Mouse (Mus musculus) hindbrain, embryonic 16.5 days (tissue): ENCODE results near the gene Zfr. TPM values are rescaled to one million over a fixed set of nuclear protein-coding genes. Genes with fewer than 3 reads are reported as not detected.
"Not testable (repeated sequence)": the region's sequence is repeated elsewhere in the genome, so short reads cannot be mapped to it uniquely, and the experiment has no call there.

Experiments used
- ATAC-seq: fragments of 200-750 bp; cut with Nextera tagmentation; 2 replicates; pipeline ENCODE4 v1.8.0; 2017; ENCODE audit warnings: moderate TSS enrichment, moderate library complexity
- H3K27ac ChIP-seq: fragments of 300-500 bp; sonication (generic); 2 replicates; pipeline ENCODE4 v1.5.1; 2014; ENCODE audit warnings: low read depth, mild to moderate bottlenecking, control low read depth, low read length, moderate library complexity
- H3K27me3 ChIP-seq: fragments of 300-500 bp; sonication (generic); replicated peaks from 2 replicates; pipeline ENCODE4 v1.6.1; 2014; ENCODE audit warnings: low read length; ENCODE audit not compliant: control insufficient read depth, insufficient read depth
- H3K36me3 ChIP-seq: fragments of 300-500 bp; sonication (generic); 2 replicates; pipeline ENCODE4 v1.6.1; 2014; ENCODE audit warnings: mild to moderate bottlenecking, low read length, moderate library complexity, mixed read lengths; ENCODE audit not compliant: control insufficient read depth, insufficient read depth
- H3K4me1 ChIP-seq: fragments of 300-500 bp; sonication (generic); 2 replicates; pipeline ENCODE4 v1.6.1; 2014; ENCODE audit warnings: low read depth, low read length; ENCODE audit not compliant: control insufficient read depth, insufficient read depth
- H3K4me2 ChIP-seq: fragments of 300-500 bp; sonication (generic); 2 replicates; pipeline ENCODE4 v1.6.1; 2014; ENCODE audit warnings: mild to moderate bottlenecking, low read length, control low read depth, moderate library complexity
- H3K4me3 ChIP-seq: fragments of 300-500 bp; sonication (generic); 2 replicates; pipeline ENCODE4 v1.5.1; 2014; ENCODE audit warnings: mild to moderate bottlenecking, low read length, control low read depth, moderate library complexity
- H3K9ac ChIP-seq: fragments of 300-500 bp; sonication (generic); 2 replicates; pipeline ENCODE4 v1.6.1; 2014; ENCODE audit warnings: low read depth, mild to moderate bottlenecking, control low read depth, low read length, moderate library complexity
- H3K9me3 ChIP-seq: fragments of 300-500 bp; sonication (generic); 2 replicates; pipeline ENCODE4 v1.6.1; 2014; ENCODE audit warnings: mild to moderate bottlenecking, low read length, moderate library complexity; ENCODE audit not compliant: control insufficient read depth
- WGBS: fragments of 180-500 bp; shearing (Covaris S2); extraction: QIAGEN DNeasy Blood & Tissue Kit; methylation state at CpG from one replicate; pipeline ENCODE4 v1.1.7; 2014; 5-methylcytosine and 5-hydroxymethylcytosine counted together
- polyA plus RNA-seq: library from polyadenylated mRNA; unstranded; fragments of >200 nt; fragmentation: Nextera tagmentation; extraction: Ambion mirVana; gene quantifications from 2 replicates; pipeline ENCODE4 v1.2.1, GENCODE M21; 2015

Gene Zfr
- polyA plus RNA-seq, 1 experiment from 2014 or later = 168 TPM

- H3K36me3 ChIP-seq = peaks cover 2% of the 10 kb centered on the region; the same call in 1 of the 2 replicates
- WGBS = 93% methylated on average over 8 of the region's 8 CpGs
- H3K4me2 ChIP-seq = no peak overlapping the region
- no peaks in the 10 kb centered on the region for H3K9me3 ChIP-seq
- no peaks in the 10 kb centered on the region for H3K27me3 ChIP-seq
- no peaks in the 10 kb centered on the region for H3K4me1 ChIP-seq
- H3K4me3 ChIP-seq = no peak overlapping the region
- H3K9ac ChIP-seq = no peak overlapping the region
- H3K27ac ChIP-seq = no peak overlapping the region
- no peak for ATAC-seq
These were observed 23.5 kb downstream of the Zfr start for GRCm38 (mm10) chr15:12140985-12141729.

GRCm38 (mm10) chr15:12147423-12147822 is 29.8 kb downstream of the Zfr start:
- no peaks in the 10 kb centered on the region for H3K27me3 ChIP-seq
- H3K4me1 ChIP-seq = no peaks in the 10 kb centered on the region
- no peaks in the 10 kb centered on the region for H3K9me3 ChIP-seq
- H3K9ac ChIP-seq = no peak overlapping the region
- no peak overlapping the region for H3K4me3 ChIP-seq
- no peak overlapping the region for H3K4me2 ChIP-seq
- ATAC-seq = no peak
- peaks cover 6% of the 10 kb centered on the region for H3K36me3 ChIP-seq
- WGBS = 89% methylated on average over 2 of the region's 2 CpGs
- no peak overlapping the region for H3K27ac ChIP-seq

GRCm38 (mm10) chr15:12149501-12149900 is 31.9 kb downstream of the Zfr start:
- WGBS = 94% methylated on average over 6 of the region's 6 CpGs
- Histone ChIP-seq H3K27ac (no peak overlapping the region), H3K9ac (no peak overlapping the region), H3K4me1 (no peaks in the 10 kb centered on the region), H3K36me3 (peaks cover 15% of the 10 kb centered on the region), H3K4me2 (no peak overlapping the region), H3K27me3 (no peaks in the 10 kb centered on the region), H3K9me3 (no peaks in the 10 kb centered on the region), H3K4me3 (no peak overlapping the region)
- no peak for ATAC-seq

- WGBS = 88% methylated on average over 3 of the region's 3 CpGs
- Histone ChIP-seq H3K4me3 (no peak overlapping the region), H3K9me3 (no peaks in the 10 kb centered on the region), H3K27ac (no peak overlapping the region), H3K27me3 (no peaks in the 10 kb centered on the region), H3K36me3 (peaks cover 33% of the 10 kb centered on the region), H3K9ac (no peak overlapping the region), H3K4me2 (no peak overlapping the region), H3K4me1 (no peaks in the 10 kb centered on the region)
- ATAC-seq = no peak
These were observed 36.1 kb downstream of the Zfr start for GRCm38 (mm10) chr15:12153747-12154146.

- no peak overlapping the region for H3K4me3 ChIP-seq
- WGBS = 46% methylated on average over 5 of the region's 5 CpGs
- no peaks in the 10 kb centered on the region for H3K9me3 ChIP-seq
- no peak overlapping the region for H3K27ac ChIP-seq
- H3K9ac ChIP-seq = no peak overlapping the region
- H3K4me2 ChIP-seq = no peak overlapping the region
- no peak for ATAC-seq
- H3K36me3 ChIP-seq = peaks cover 16% of the 10 kb centered on the region
- H3K27me3 ChIP-seq = no peaks in the 10 kb centered on the region
- no peaks in the 10 kb centered on the region for H3K4me1 ChIP-seq
These were observed 60.5 kb downstream of the Zfr start for GRCm38 (mm10) chr15:12178126-12178525.

- H3K36me3 ChIP-seq, H3K9me3 ChIP-seq, H3K27me3 ChIP-seq, ATAC-seq, H3K4me3 ChIP-seq, H3K9ac ChIP-seq, H3K4me2 ChIP-seq, H3K27ac ChIP-seq, H3K4me1 ChIP-seq: not testable (repeated sequence)
- WGBS = 93% methylated on average over 12 of the region's 13 CpGs
These were observed 63.7 kb downstream of the Zfr start for GRCm38 (mm10) chr15:12181181-12181805.

GRCm38 (mm10) chr15:12193880-12194816 is 76.5 kb downstream of the Zfr start:
- Histone ChIP-seq H3K9me3 (no peaks in the 10 kb centered on the region), H3K4me1 (no peaks in the 10 kb centered on the region), H3K27me3 (no peaks in the 10 kb centered on the region), H3K27ac (no peak overlapping the region), H3K4me3 (no peak overlapping the region), H3K4me2 (no peak overlapping the region), H3K36me3 (no peaks in the 10 kb centered on the region; the same call in 1 of the 2 replicates), H3K9ac (no peak overlapping the region)
- ATAC-seq = no peak
- 66% methylated on average over 25 of the region's 25 CpGs for WGBS

GRCm38 (mm10) chr15:12194817-12195735 is 77.4 kb downstream of the Zfr start:
- Histone ChIP-seq H3K4me1 (no peaks in the 10 kb centered on the region), H3K9ac (no peak overlapping the region; the same call in 1 of the 2 replicates), H3K27me3 (no peaks in the 10 kb centered on the region), H3K4me3 (no peak overlapping the region), H3K36me3 (no peaks in the 10 kb centered on the region; the same call in 1 of the 2 replicates), H3K27ac (no peak overlapping the region), H3K4me2 (no peak overlapping the region), H3K9me3 (no peaks in the 10 kb centered on the region)
- WGBS = 76% methylated on average over 20 of the region's 20 CpGs
- ATAC-seq = no peak
